Mouse (Mus musculus) fibroblast of lung, adult 2 months (primary cell): ENCODE data around the gene Tbc1d14.

ENCODE experiments used
- DNase-seq: peaks from one replicate; pipeline ENCODE4 v3.0.0-alpha.2; 2011; ENCODE audit warnings: low read depth

Tbc1d14 gene

DNA sequence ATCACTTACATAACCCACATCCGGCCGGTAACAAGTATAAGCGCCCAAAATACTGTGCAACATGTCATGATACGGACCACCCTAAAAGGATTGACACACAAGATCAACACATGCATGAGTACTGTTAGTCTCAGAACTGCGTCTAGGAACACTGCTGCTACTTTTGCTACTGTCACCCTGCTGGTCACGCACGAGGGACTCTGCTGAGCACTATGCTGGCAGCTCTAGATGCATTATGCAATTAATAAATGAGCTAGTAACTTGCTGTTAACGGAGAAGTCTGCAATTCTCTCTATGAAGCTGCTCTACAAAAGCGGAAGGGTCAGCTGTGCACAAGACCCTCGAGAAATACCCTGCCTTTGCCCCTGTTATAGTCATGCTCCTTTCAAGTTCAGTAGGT is 84.7 kb downstream of the Tbc1d14 start:
- DNase-seq, result no peak

DNA sequence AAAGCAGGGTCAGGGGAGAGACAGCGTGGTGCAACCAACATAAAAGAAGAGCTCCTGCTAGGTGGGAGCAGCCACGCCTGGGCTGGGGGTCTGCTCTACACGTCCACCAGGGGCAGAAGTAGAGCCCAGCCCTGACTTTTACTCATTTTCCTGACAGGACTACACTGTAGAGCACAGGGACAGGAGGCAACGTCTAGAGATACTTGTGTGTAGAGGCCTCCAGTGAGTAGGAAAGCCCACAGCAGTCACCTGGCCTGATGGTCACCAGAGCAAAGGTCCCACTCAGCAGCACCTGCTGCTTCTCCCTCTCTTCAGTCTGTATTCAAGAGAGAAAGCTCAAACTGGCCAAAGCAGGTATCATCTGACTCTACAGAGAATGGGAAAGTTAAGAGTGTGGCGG is 87.4 kb downstream of the Tbc1d14 start:
- DNase-seq, result no peak

DNA sequence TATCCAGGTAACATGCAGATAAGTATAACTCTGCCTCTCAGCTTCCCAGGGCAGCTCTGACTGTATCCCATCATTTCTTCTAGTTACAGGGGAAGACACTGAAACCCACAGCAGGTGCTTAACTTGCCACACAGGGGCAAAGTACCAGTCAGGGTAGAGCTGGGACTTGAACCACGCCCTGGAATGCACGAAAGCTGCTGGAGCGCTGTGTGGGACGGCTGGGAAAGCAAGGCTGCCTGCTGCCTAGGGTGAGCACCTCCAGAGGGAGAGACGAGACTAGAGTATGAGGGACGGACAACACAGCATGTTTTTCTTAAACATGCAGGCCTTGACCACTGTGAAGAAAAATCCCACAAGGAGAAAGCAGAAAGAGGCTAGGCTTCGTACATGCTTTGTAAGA is 87.8 kb downstream of the Tbc1d14 start:
- no peak for DNase-seq

DNA sequence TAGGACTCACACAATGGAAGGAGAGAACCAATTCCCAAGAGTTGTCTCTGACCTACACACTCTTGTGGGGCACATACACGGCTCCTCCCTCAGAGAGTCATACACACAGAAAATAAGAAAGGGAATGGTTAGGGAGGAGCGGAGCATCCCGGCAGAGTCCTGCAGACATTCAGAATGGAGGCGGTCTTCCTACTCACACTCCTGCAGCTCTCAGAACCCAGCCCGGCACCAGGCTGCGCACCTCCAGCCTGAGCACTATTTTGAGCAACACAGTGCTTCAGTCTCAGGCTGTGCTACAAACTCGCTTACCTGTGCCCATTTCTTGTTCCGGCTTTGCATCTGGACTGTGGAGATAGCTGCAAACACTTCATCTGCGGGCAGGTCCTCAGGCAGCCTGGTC is 98.4 kb downstream of the Tbc1d14 start:
- no peak for DNase-seq

DNA sequence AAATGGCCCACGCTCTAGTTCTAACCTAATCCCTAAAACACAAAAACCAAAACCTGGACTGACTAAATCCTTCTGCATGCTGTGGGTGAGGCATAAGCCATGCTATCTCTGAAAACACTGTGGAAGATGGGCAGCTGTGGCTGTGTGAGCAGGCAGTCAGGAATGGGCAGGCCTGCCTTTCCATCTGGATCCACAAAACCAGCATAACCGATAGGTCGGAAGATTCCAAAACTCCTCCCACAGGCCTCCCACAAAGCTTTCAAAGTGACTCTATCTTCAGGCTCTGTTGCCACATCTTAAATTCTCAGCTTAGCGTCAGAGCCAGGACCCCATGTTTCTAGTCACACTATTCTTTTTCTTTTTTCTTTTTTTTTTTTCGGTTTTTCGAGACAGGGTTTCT is 99.2 kb downstream of the Tbc1d14 start:
- DNase-seq, result no peak

DNA sequence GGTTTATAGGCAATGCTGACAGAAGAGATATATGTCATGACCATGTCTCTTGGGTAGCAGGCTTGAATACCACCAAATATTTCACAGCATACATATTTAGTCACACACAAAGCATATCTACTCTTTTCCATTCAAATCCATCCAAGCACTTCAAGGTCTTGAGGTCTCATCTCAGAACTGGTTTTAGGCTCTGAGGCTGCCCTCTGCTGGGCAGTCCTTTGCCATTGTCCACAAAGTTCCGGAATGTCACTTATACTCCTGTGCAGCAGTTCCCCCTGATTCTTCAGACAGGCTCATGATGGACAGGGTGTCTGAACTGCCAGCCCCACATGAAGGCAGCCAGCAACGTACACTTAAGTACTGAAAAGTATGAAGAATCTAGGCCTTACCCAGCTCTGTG is 103.9 kb downstream of the Tbc1d14 start:
- DNase-seq, result no peak

DNA sequence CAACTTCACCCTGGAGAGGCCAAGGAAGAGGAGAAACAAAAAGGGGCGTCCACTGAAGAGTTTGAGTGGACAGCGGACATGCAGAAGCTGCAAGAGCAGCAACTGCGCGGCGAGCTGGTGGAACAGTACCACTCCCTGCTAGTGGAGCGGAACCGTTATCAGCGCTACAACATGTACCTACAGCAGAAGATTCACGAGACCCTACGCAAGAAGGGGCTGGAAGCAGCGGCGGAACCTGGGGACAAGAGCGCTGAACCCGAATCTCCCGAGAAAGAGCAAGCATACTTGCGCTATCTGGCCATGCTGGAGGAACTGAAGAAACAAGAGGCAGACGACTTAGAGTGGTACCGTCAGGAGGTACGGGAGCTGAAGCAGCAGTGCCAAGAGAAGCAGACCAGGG is 107.8 kb downstream of the Tbc1d14 start:
- DNase-seq, result no peak

DNA sequence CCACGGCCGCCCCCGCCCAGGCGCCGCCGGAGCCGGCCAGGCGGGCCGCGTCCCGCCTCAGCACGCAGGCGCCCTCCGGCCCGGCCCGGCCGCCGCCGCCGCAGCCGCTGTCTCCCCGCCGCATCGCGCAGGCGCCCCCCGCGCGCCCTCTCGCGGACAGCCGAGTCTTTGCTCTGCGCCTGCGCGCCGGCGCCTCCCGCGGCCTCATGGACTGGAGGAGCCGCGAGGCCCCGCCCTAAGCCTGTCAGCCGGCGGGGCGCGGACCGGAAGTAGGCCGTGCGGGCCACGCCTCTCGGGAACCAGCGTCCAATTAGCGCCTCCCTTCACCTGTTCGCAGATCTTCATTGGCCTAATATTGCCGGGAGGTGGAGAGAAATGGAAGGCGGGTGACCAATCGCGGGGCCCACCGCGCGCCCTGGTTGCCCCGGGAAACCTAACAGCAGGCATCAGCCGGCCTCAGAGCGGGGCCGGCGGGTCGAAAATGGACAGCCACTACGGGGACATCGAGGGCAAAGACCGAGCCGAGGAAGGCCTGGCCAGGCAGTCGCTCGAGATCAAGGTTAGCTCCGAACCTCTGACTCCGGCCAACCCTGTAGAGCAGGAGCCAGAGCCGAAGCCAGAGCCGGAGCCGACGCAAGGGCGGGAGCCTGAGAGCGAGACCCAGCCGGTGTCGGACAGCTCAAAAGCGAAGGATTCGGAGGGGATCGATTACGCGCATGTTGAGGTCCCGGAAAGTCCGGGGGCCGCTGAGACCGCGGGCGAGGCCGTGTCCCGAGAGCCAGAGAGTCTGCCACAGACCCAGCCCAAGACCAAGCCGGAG is 108.7 kb downstream of the Tbc1d14 start, which contains the start of the genes Tada2b and Ccdc96:
Gene Tada2b, minus strand, starts transcription at position 115 of the 820 bp plus-strand sequence.
Gene Ccdc96, plus strand, starts transcription at position 418 of the 820 bp plus-strand sequence.
- peak; percentile 97 for DNase-seq

DNA sequence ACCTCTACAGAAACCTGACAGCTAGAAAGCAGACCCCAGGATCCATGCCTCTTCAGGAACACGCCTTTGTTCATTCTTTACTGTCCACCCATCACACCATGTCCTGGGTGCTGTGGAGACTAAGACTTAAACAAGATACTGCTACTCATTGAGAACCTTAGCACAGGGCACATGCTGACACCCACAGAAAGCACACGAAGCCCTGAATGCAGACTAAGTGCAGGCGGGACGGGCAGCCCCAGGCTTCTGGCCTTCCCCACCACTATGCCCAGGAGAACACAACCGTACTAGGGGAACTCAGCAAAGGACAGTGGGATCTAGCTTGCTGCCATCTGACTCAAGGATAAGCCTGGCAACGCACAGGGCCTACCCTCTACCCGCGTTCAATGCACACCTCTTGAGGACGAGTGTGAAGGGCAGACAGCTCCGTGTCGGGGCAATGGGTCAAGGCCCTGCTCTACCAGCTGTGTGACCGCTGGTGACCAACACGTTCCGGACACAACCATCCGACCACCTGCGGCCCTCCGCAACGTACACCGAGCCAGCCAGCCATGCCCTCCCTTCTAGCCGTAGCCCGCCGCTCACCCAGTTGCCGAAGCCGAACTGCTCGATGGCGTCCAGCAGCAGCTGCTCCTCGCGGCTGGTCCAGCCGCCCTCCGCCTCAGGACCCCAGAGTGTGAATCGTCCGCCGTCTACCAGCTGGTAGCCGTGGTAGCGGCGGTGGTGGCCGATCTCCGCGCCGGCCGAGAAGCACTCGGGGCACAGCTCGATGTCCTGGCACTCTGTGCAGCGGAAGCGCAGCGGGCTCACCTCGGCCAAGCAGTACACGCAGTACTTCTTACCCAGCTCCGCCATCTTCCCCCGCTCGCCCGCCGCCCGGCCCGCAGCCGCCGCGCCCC is 109.6 kb downstream of the Tbc1d14 start:
- no peak for DNase-seq

DNA sequence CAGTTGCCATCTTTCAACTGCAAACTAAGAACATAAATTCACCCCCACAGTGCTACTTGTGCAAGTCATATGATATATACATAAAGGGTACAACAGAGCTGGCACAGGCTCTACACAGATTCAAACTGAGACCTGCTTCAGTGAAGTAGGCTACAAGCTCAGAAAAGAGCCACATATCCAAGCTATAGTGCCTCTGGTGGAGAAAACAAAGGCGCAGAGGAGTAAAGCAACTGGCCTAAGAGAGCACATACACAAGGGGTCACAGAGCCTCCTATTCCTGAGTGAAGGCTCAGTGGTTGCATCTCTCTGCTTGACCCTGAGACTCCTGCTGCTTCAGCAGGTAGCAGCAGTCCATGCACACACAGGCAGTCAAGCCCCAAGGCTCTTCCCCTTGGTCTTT is 112.0 kb downstream of the Tbc1d14 start:
- no peak for DNase-seq

DNA sequence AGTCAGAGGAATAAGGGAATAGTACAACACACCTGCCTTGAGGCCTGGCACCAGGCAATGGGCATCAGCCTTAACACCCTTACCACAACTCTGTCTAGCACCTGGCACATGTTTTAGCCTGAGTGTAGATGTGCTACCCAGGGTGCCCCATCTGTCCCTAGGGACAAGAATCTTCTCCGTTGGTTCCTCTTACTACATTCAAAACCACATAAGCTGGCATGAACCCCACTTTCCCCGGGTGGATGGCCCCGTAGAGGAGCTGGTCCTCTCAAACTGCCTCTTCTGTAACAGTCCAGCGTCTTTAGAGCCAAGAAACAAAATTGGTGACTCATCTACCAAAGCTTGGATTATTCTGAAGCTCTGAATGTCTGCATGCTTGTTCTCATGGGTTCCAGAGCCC is 112.7 kb downstream of the Tbc1d14 start:
- no peak for DNase-seq

DNA sequence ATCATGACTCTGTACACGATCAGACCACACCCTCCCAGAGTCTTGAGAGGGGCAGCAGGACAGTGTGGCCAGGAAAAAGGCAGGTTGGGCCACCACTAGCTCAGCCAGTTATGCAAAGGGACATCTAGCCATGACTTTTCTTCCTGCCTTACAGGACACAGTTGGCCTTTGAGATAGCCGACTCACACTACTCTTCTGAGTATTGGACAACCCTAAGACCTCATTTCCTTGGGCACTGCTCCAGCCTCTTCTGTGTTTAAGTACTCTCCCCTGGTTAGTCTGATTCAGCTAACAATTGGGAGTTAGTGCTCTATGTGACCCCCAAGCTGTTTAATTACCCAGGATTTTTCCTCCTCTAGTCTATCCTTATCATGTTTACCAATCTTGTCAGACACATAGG is 113.3 kb downstream of the Tbc1d14 start:
- no peak for DNase-seq

DNA sequence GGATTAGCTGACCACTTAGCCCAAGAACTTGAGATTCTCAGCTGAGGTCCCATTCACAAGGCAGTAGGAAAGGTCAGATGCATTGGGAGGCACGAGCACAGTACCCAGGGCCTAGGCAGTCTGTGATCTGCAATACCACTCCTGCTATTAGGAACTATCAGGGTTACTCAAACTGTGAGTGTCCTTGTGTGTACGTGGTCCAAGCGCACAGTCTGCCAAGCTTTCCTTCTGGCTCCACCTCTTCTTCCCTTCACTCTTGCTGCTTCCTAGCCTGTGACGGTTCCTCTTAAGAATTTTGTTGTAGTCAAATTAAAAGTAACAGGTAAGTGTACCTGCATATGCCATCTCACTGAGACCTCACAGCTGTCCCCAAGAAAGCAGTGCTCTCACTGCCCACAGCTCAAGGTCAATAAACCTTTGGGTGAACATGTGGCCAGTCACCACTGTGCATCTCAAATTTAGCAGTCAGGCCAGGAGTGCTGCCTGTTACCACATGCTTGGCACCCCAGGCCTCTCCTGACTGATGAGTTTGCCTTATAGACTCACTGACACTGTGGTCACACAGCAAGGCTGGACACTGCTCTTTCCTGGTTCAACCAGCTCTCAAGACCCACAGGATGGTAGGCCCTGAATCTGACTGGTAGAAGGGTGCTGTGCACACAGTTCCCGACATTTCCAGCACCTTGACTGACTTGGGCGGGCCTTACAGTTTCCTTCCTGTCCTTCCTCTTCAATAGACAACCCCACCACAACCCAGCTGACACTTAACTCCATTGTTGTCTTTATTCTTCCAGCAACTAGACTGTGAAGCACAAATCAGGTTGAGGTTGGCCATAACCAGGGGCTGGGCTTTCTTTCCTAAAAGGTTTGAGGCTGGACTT is 114.3 kb downstream of the Tbc1d14 start:
- DNase-seq, result no peak

DNA sequence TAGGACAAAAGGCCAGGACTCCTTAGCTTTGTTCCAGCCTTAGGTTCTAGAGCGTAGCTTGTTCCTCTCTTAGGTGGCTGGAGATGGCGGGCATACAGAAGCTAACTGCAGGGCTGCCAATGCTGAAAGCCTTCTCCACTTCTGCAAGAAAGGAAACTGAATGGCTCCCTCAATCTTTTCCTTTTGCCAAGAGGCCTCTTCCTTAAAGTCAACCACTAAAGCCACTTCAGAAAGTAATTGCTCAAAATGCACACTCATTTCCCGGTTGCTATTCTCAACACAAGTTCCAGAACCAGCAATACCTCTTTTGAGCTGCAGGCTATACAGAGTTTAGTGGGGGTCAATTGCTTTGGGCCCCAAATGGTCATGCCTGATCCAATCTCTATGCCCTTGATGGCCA is 115.6 kb downstream of the Tbc1d14 start:
- no peak for DNase-seq

DNA sequence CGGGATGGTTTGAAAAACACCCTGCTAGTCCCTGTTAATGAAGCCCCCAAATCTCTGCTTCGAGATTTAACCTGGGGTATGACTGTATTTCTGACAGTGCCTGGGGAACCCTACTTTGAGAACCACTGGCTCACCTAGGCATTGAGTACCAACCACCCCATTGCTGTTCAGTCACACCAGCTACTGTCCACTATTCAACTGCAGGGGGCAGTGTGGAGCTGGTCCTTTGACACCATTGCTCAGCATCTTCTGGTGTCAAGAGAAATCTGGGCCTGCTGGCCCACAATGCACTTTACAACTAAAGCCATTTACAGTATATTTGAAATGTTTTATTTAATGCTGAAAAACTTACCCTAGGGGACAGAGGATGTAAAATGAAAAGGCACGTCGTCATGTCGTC is 118.8 kb downstream of the Tbc1d14 start:
- DNase-seq, result no peak

DNA sequence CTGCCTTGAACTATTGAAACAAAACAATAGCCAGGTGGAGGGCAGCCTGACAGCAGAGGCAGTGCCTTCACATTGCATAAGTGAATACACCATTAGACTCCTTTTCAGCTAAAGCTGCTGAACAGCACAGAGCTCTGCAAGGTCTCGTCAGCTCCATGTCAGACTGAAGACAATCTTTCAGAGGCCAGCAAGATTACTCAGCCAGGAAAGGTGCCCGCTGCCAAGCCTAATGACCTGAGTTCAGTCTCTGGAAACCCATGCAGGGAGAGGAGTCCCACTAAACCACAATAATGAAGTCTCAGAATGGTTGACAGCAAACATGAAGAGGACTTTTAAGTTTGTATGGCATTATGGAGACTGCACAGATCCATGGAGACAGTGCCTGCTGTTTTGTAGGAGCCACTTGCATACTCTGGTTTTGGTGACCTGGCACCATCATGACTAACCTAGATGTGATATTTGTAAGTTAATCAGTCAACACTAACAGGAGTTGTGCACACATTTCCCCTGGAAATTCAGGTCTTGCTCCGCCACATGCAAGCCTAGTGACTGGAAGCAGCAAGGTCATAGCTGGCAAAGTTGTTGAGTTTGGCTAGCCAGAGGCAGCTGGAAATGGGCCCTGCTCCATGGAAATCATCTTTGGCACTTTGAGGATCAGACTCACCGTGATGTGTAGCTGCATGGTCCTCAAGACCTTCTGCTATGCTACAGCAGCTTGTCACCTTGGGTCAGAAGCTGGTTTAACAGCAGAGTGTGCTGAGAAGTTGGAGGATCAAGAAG is 120.0 kb downstream of the Tbc1d14 start:
- no peak for DNase-seq

DNA sequence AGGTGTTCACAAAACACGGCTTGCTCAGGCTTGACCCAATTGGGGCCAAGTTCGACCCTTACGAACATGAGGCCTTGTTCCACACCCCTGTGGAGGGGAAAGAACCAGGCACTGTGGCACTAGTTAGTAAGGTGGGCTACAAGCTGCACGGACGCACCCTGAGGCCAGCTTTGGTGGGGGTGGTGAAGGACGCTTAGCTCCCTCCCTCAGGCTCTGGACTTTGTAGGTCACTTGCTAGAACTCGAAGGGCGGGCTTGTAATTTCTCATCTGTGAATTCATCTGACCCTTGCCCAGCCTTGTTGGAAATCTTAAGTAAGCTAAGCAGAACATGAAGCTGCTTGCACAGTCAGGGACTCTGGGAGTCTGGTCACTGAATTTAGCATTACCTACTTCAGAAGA is 121.9 kb downstream of the Tbc1d14 start:
- no peak for DNase-seq

DNA sequence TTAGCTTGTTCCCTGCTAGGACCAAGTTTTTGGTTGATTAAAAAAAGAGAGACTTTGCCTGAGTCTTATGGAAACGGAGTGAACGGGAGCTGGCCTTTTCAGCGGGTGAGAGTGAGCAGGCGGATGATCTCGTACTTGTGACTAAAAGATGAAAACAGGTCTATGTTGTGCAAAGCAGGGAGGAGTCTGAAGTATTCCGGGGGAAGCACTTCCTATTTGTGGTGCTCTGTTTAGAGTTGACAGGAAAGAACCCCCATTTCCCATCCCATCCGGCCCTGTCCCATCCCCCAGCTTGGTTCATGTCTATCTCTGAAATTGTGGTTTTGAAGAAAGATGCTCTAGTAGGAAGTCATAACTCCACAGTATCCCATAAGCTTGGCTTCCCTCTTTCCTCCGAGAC is 127.2 kb downstream of the Tbc1d14 start:
- no peak for DNase-seq

DNA sequence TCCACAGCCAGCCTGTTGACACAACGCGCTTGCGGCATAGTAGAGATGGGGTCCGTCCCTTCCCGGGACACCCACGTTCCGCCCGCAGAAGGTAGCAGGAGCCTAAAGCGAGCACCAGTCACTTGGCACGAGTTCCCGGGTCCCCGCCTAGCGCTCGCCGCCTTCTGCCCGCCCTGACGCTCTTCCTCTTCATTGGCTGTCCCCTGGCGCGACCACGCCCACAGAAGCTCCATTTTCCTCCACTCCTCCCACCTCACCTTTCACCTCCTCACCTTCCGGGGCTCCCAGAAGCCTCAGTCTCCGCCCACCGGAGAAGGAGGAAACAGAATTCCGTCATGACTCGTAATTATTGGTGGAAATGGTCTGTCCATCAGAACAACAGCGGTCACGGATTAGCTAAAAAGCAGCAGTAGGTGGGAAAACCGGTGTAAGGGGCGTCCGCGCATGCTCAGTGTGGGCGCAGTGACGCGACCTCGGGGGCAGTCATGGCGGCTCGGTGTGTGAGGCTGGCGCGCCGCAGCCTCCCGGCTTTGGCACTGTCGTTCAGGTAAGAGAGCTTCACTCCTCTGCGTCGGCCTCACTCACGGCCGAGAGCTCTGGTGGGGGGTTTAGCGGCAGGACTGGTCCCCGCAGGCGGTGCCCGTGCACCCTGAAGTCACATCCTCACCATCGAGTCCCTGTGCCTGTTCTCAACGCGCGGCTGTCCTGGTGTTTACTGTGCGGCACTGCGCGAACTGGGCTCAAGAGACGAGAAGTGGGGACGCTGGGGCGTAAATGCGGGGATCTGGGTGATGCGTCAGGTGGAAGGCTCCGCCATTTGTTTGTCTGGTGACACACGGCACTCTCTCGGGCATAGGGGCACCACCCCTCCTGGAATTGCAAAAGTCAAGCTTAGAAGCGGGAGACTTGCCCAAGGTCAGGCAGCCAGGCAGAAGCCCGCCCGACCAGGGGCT is 128.1 kb downstream of the Tbc1d14 start, which contains the start of gene Grpel1:
Gene Grpel1, plus strand, starts transcription at position 290 of the 953 bp plus-strand sequence.
- peak; percentile 100 for DNase-seq

DNA sequence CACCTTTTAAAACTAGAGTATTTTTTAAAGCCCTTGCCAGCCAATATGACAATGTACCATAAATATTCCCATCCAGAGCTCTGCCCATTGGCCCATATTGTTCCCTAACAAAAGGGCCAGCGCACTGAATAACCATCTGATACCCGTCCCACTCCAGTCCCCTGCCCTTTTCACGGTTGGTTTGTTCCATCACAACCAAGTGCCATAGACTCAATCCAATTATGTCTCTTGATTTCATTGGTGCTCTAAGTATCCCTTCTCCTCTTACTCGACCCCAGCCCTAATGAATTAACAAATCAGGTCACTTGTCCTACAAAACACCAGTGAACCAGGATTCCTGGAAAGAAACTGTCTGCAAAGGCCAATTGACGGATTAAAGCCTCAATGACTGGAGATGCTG is 129.7 kb downstream of the Tbc1d14 start:
- DNase-seq, result no peak
